Mouse (Mus musculus) lung, adult 2 months (tissue): Measurements from ENCODE around the gene Sugp2.

Source experiments
- CTCF ChIP-seq: fragments of 200-500 bp; IDR thresholded peaks from 2 replicates; pipeline ENCODE4 v1.5.1; 2011; ENCODE audit warnings: mild to moderate bottlenecking, low read length, control low read depth; ENCODE audit not compliant: insufficient read depth
- POLR2A ChIP-seq: fragments of 200-500 bp; IDR thresholded peaks from 2 replicates; pipeline ENCODE4 v1.6.1; 2011; ENCODE audit warnings: low read depth, mild to moderate bottlenecking, control low read depth, low read length, borderline replicate concordance; ENCODE audit errors: extremely low read depth

GRCm38 (mm10) chr8:70237842-70238241 lies 3.8 kb downstream of the Sugp2 start:
- TF ChIP-seq POLR2A (no peak), CTCF (no peak)
